Mouse (Mus musculus): ENCODE data around the gene Tmem229a. TPM values are rescaled to one million over a fixed set of nuclear protein-coding genes. Genes with fewer than 3 reads are reported as not detected.

Gene Tmem229a
- 2.0 TPM in 2 replicates for polyA plus RNA-seq (2015; fragmentation: Nextera tagmentation; extraction: Ambion mirVana)

DNA sequence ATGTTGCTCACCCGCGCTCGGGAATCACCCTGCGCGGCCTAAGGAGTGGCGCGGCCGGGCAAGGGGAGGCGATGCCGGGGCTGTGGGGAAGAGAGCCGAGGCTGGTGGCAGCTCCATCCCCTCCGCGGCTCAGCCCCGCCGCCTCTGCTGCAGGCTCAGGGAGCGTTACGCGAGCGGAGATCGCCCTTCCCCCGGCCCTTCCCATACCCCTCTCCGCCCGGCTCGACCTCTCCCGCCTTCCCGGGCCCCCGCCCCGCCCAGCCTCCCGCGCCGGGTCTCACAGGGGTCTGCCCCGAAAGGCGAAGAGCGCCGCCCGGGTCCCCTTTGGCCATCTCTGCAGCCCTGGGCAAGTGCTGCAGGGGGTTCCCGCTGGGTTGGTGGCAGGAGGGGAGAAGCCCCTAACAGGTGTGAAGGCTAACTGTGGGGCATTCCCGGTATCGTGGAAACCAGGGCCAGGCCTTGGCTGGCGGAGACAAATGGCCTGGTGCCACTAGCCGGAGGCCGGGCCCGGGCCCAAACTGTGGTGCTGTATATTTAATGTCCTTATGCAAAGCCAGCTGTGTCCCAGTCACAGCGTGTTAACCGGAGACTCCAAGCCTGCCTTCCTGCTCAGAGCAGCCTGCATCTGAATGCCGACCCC, at the start of gene Tmem229a:
TSS of gene Tmem229a (minus strand) at position 352 of the 640 bp plus-strand sequence.
- peak; percentile 91 for ATAC-seq (ENCODE audit: low FRiP score)
- Histone ChIP-seq H3K4me3 (peak within 1 kb of the TSS; percentile 77), H3K27me3 (peaks cover 6% of the 10 kb centered on the region; the same call in 1 of the 2 replicates), H3K36me3 (no peaks in the 10 kb centered on the region), H3K9me3 (no peaks in the 10 kb centered on the region), H3K9ac (peak within 1 kb of the TSS; percentile 89), H3K4me2 (peak within 1 kb of the TSS; percentile 80), H3K27ac (peak within 1 kb of the TSS; percentile 91), H3K4me1 (replicated peaks) (peaks cover 9% of the 10 kb centered on the region)
- under 1% methylated on average over 30 of the region's 46 CpGs for WGBS

DNA sequence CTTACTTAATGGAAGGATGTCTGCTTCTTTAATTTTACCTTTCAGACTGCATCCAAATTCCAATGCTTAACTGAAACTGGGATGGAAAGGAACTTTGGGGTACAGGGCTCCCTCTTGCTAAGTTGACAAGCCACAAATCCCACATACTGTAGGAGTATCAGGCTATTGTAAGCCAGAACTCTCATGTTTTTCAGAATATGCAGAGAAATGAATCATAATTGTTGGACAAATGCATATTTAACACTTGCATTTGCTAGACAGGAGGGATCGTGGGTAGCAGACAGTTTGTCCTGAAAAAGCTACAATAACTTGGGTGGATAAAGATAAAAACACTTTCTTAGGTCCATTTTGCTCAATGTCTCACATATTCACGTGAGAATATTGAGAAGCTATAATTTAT, 37.7 kb upstream of the Tmem229a start:
- 66% methylated on average over 2 of the region's 2 CpGs for WGBS
- no peaks in the 10 kb centered on the region for H3K4me1 ChIP-seq (replicated peaks)
- no peaks in the 10 kb centered on the region for H3K9me3 ChIP-seq
- ATAC-seq (ENCODE audit: low FRiP score), result no peak
- H3K27ac ChIP-seq, result no peak overlapping the region
- no peaks in the 10 kb centered on the region for H3K27me3 ChIP-seq
- H3K4me2 ChIP-seq, result no peak overlapping the region
- H3K9ac ChIP-seq, result no peak overlapping the region
- H3K4me3 ChIP-seq, result no peak overlapping the region
- no peaks in the 10 kb centered on the region for H3K36me3 ChIP-seq

DNA sequence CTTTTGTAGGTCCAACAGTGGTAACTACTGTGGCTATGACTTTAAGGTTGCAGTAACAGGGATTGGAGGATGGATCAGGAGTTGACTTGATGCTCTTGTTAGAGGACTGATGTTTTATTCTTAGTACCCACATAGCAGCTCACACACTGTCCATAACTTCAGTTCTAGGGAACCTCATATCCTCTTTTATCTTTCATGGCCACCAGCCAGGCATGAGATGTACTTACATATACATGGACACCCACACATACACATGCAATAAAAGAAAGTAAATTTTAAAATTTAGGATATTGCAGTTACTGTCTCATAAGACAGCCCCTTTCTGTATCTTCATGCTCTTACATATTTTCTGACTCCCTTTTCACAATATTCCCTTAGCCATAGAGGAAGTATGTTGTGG, 33.7 kb upstream of the Tmem229a start:
- Histone ChIP-seq H3K4me1 (replicated peaks) (no peaks in the 10 kb centered on the region), H3K27me3 (no peaks in the 10 kb centered on the region), H3K36me3 (no peaks in the 10 kb centered on the region), H3K4me2 (no peak overlapping the region), H3K27ac (no peak overlapping the region), H3K4me3 (no peak overlapping the region), H3K9ac (no peak overlapping the region), H3K9me3 (no peaks in the 10 kb centered on the region)
- ATAC-seq (ENCODE audit: low FRiP score), result no peak

DNA sequence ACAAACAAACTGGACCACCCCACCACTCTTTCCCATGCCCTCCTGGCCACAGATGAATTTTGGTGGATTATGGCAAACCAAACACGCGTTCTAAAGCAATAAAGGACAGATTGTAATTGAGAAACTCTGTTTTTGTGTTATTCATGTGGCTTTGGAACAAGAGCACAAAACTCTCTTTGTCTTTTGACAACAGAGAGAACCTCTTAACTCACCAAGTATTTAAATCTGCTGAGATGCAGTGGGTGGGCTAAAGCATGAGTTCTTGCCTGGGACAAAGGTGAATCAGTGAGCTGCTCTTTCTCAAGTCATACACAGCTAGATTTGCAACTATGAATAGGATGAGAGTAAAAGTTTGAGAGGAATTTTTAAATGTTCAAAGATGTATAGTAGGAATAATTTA, 20.1 kb upstream of the Tmem229a start:
- ATAC-seq (ENCODE audit: low FRiP score), result no peak
- no peak overlapping the region for H3K4me3 ChIP-seq
- no peak overlapping the region for H3K4me2 ChIP-seq
- H3K9ac ChIP-seq, result no peak overlapping the region
- no peaks in the 10 kb centered on the region for H3K27me3 ChIP-seq
- H3K4me1 ChIP-seq (replicated peaks), result no peaks in the 10 kb centered on the region
- H3K27ac ChIP-seq, result no peak overlapping the region
- no peaks in the 10 kb centered on the region for H3K9me3 ChIP-seq
- 55% methylated on average over 2 of the region's 2 CpGs for WGBS
- no peaks in the 10 kb centered on the region for H3K36me3 ChIP-seq

DNA sequence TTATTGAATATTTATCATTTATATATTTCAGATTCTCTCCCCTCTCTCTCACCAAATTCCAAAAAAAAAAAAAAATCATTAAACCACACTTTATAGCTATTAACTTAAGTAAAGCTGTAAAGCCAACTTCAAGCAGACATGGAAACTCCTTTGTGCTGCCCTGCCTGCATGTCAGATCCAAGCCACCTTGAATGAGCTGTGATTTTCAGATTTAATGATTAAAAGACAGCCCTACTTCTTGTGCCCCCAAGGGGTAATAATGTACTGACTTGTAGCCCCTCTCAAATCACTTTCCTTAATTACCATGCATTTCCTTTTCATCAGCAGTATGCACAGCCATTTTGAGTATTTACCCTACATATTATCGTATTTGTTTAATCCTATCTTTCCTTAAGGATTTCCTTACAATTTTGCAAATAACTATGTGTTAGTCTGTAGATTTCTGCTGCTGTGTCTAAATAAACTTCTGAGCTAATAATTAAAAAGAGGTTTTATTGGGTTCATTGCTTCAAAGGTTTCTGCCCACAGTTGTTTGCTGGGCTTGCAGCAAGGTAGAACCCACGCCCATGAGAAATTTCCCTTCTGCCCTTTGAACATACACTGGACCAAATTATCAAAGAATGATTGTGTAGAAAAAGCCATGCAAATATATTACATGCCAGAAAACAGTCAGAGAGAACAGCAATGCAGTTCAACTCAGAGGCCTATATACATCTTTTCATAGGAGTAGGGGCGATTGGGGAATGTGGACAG, 12.6 kb upstream of the Tmem229a start:
- no peak for ATAC-seq (ENCODE audit: low FRiP score)

DNA sequence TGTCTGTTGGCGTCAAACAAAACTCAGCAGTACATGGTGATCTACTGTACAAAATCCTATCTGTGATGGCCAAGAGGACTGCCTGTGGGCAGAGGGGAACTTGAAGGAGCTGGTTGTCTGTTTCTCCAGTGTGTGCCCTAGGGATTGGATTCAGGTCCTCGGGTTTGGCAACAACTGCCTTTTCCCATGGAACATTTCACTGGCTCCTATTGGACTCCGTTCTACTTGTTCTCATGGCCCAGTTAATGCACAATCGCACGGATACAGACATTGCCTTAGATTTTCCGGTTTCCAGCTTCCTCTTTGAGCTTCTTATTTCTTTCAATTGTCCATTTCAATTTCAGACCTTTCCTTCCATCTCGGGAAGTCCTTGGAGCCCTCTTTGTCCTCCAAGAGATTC, 11.6 kb upstream of the Tmem229a start:
- Histone ChIP-seq H3K27ac (no peak overlapping the region), H3K4me2 (no peak overlapping the region), H3K9me3 (no peaks in the 10 kb centered on the region), H3K27me3 (no peaks in the 10 kb centered on the region), H3K36me3 (no peaks in the 10 kb centered on the region), H3K4me3 (no peak overlapping the region), H3K9ac (no peak overlapping the region), H3K4me1 (replicated peaks) (no peaks in the 10 kb centered on the region)
- 96% methylated on average over 7 of the region's 7 CpGs for WGBS
- no peak for ATAC-seq (ENCODE audit: low FRiP score)

More for the DNA sequence above, 12.6 kb upstream of the Tmem229a start:
- H3K4me2 ChIP-seq, result no peak overlapping the region
- H3K36me3 ChIP-seq, result no peaks in the 10 kb centered on the region
- no peaks in the 10 kb centered on the region for H3K9me3 ChIP-seq
- H3K4me1 ChIP-seq (replicated peaks), result no peaks in the 10 kb centered on the region
- H3K27me3 ChIP-seq, result no peaks in the 10 kb centered on the region
- WGBS, result 91% methylated on average over 3 of the region's 3 CpGs
- no peak overlapping the region for H3K9ac ChIP-seq
- H3K27ac ChIP-seq, result no peak overlapping the region
- no peak overlapping the region for H3K4me3 ChIP-seq

DNA sequence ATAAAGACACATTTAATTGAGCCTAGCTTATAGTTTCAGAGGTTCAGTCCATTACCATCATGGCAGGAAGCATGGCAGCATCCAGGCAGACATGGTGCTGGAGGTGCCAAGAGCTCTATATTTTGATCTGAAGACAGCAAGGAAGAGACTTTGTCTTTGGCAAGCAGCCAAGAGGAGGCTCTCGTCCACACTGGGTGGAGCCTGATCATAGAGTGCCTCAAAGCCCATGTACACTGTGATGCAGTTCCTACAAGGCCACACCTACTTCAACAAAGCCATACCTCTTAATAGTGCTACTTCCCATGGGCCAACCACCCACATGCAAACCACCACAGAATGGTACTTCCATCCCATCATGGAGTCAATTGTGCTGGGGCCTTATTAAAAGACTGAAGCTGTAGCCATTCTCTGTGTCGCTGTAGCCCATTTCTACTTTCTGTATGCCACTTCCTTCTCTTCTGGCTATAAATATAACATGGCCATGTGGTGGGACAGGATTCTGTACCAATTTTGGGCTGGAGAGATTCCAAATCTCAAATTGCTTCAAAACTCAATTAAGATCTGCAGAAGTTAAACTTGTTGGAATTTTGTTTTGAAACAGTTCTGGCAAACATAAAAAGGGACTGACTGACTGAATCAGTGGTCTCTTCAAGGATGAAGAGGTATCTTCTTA, 10.0 kb upstream of the Tmem229a start:
- no peak overlapping the region for H3K4me2 ChIP-seq
- H3K4me3 ChIP-seq, result no peak overlapping the region
- no peaks in the 10 kb centered on the region for H3K9me3 ChIP-seq
- H3K27ac ChIP-seq, result no peak overlapping the region
- H3K27me3 ChIP-seq, result no peaks in the 10 kb centered on the region
- ATAC-seq (ENCODE audit: low FRiP score), result no peak
- H3K4me1 ChIP-seq (replicated peaks), result no peaks in the 10 kb centered on the region
- H3K36me3 ChIP-seq, result no peaks in the 10 kb centered on the region
- no peak overlapping the region for H3K9ac ChIP-seq
- WGBS, result 78% methylated on average over 2 of the region's 2 CpGs

DNA sequence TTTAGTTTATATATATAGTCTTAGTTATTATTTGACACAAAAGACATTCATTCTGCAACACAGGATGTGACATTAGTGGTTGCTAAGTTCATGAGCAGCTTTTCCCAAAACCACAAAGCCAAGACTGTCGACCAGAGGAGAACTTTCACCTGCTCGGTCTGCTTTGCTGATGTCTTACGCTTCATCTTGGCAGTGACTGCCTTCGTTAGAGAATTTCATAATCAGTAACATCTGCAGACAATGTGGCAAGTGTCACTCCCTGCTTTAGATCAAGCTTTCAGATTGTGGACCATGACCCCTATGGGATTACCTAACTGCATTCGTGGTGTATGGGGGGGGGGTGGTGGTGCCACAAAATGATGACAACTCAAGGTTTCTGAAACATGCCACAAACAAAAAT, 7.7 kb upstream of the Tmem229a start:
- H3K4me3 ChIP-seq, result no peak overlapping the region
- H3K9ac ChIP-seq, result no peak overlapping the region
- no peaks in the 10 kb centered on the region for H3K9me3 ChIP-seq
- no peak overlapping the region for H3K4me2 ChIP-seq
- H3K27ac ChIP-seq, result no peak overlapping the region
- H3K27me3 ChIP-seq, result no peaks in the 10 kb centered on the region
- no peaks in the 10 kb centered on the region for H3K4me1 ChIP-seq (replicated peaks)
- 81% methylated on average over 5 of the region's 5 CpGs for WGBS
- no peaks in the 10 kb centered on the region for H3K36me3 ChIP-seq
- no peak for ATAC-seq (ENCODE audit: low FRiP score)

DNA sequence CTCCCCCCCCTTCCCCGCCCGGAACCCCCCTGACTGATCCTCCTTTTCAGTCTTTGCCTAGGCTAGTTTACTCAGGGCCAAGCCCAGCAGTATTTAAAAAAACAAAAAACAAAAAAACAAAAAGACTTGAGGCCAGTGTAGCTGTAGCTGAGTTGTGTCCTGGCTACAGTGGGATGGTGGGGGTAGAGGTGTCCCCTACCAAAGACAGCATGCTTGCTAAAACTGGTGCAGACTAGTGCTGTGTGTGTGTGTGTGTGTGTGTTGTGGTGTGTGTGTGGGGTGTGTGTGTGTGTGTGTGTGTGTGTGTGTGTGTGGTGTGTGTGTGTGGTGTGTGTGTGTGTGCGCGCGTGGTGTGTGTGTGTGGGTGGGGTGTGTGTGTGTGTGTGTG, 483 bp upstream of the Tmem229a start:
- WGBS, result 6% methylated on average over 5 of the region's 5 CpGs
- H3K36me3 ChIP-seq, result no peaks in the 10 kb centered on the region
- peaks cover 6% of the 10 kb centered on the region; the same call in 1 of the 2 replicates for H3K27me3 ChIP-seq
- peak overlapping the region; percentile 89 for H3K9ac ChIP-seq
- no peaks in the 10 kb centered on the region for H3K9me3 ChIP-seq
- H3K4me3 ChIP-seq, result peak overlapping the region; percentile 77
- H3K4me2 ChIP-seq, result peak overlapping the region; percentile 80
- H3K27ac ChIP-seq, result peak overlapping the region; percentile 91; the same call in 1 of the 2 replicates
- ATAC-seq (ENCODE audit: low FRiP score), result no peak; the same call in 1 of the 2 replicates
- H3K4me1 ChIP-seq (replicated peaks), result peaks cover 9% of the 10 kb centered on the region

DNA sequence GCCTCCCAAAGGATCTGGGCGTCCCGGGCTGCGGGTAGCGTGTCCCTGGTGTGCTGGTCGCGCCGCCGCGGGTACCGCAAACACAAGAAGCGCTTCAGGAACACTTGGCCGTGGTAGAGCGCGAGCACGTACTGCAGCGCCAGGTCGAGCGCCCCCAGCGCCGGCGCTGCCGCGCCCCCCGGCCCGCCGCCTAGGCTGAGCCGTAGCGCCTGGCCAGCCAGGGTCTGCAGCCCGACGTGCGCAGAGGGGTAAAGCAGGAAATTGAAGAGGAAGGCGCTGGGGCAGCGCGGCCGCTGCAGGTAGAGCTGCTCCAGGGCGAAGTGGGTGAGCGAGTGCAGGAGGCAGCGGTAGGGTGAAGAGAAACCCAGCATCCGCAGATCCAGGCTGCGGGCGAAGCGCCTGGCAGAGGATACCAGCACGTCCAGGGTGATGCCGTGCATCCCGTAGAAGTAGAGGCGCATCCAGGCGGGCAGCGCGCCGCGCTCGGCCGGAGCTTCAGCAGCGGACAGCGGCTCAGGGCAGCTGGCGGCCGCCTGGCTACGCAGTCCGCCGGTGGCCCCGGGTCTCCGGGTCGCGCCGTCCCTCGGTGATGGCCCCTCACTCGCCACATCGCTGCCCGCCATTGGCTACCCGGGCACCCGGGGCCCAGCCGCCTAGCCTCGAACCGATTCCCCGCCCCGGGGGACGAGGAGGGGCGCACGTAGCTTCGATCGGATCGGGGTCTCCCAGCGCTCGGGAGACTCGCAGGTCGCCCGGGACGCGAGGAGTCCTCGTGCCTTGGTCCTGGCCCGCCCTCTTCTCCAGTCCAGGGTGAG, 759 bp downstream of the Tmem229a start:
- peak; percentile 85 for ATAC-seq (ENCODE audit: low FRiP score)
- under 1% methylated on average over 84 of the region's 91 CpGs for WGBS
- Histone ChIP-seq H3K36me3 (no peaks in the 10 kb centered on the region), H3K27me3 (peaks cover 6% of the 10 kb centered on the region; the same call in 1 of the 2 replicates), H3K27ac (peak overlapping the region; percentile 91), H3K4me3 (peak overlapping the region; percentile 77), H3K9ac (peak overlapping the region; percentile 89), H3K4me1 (replicated peaks) (peaks cover 9% of the 10 kb centered on the region), H3K9me3 (no peaks in the 10 kb centered on the region), H3K4me2 (peak overlapping the region; percentile 80)

DNA sequence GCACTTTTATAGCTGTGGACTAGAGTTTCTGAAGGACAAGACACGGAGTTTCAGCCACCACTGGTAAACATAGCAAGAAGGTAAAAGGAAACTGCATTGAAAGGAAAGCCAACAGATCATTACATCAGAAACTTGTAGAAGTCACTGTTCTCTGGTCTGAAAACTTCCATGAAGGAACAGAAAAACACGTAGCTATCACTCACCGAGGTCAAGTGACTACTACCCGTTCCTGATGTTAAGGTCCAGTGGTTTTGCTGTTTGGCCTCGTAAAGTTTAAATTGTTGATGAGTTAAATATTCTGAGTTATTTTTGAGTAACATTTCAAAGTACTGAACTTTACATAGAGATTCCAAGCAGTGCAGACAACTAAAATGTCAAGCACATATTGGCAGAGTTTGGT, 2.0 kb downstream of the Tmem229a start:
- no peaks in the 10 kb centered on the region for H3K9me3 ChIP-seq
- H3K36me3 ChIP-seq, result no peaks in the 10 kb centered on the region
- no peak overlapping the region for H3K9ac ChIP-seq
- no peak overlapping the region for H3K27ac ChIP-seq
- no peak overlapping the region for H3K4me3 ChIP-seq
- H3K4me2 ChIP-seq, result peak overlapping the region; percentile 80; the same call in 1 of the 2 replicates
- H3K4me1 ChIP-seq (replicated peaks), result peaks cover 9% of the 10 kb centered on the region
- 87% methylated on average over 5 of the region's 5 CpGs for WGBS
- ATAC-seq (ENCODE audit: low FRiP score), result no peak
- peaks cover 6% of the 10 kb centered on the region; the same call in 1 of the 2 replicates for H3K27me3 ChIP-seq

DNA sequence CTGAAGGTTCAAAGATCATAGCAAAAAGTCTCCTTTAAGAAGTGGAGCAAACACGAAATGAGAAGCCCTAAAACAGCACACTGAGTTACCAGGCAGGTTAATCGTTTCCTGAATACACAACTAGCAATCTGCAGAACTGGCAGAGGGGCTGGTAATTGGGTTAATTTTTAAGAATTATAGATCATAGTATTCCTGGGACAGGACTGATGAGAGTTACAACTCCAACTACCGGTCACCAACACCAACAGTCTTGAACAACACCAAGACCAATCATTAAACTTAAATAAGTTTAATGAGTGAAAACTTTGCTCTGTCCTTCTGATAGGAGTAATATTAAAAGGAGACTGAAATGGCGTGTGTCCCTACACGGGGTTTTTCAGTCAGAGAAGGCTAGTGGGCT, 3.8 kb downstream of the Tmem229a start:
- Histone ChIP-seq H3K9ac (no peak overlapping the region), H3K4me2 (no peak overlapping the region), H3K9me3 (no peaks in the 10 kb centered on the region), H3K27me3 (peaks cover 6% of the 10 kb centered on the region; the same call in 1 of the 2 replicates), H3K36me3 (no peaks in the 10 kb centered on the region), H3K4me3 (no peak overlapping the region), H3K27ac (no peak overlapping the region), H3K4me1 (replicated peaks) (peaks cover 9% of the 10 kb centered on the region)
- no peak for ATAC-seq (ENCODE audit: low FRiP score)
- WGBS, result 91% methylated on average over 5 of the region's 5 CpGs
